Mouse (Mus musculus) lung, postnatal 0 days (tissue): ENCODE measurements around the gene Lpp.

ENCODE experiments used
- CTCF ChIP-seq: IDR thresholded peaks from 2 replicates; pipeline ENCODE4 v1.5.1; 2016; ENCODE audit warnings: antibody characterized with exemption, mild to moderate bottlenecking
- EP300 ChIP-seq: IDR thresholded peaks from 2 replicates; pipeline ENCODE4 v1.6.1; 2016; ENCODE audit warnings: antibody characterized with exemption, mild to moderate bottlenecking, control low read depth

GRCm38 (mm10) chr16:24445473-24445872 lies 52.2 kb downstream of the Lpp start:
- TF ChIP-seq EP300 (no peak), CTCF (no peak)
